ENCODE assay signal across 22 mouse cellular contexts in the genomic region with DNA sequence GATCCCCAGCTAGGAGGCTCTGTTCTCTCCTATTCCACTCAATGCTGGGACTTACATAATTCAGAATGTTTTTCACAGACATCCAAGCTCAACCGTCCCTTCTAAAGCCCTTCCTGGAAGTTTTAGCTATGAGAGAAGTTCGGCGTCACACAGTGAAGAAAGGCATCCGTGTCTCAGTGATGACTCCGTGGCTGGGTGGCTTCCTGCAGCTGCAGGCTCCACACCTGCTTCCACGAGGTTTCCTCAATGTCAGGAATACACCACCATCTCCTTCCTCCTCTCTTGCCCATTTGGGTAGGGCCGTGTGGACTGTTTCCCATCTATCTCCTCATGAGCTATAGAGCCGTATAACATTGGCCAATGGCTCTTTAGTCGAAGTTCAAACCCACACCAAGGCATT. TPM values are rescaled to one million over a fixed set of nuclear protein-coding genes. Genes with fewer than 3 reads are reported as not detected.
DNase-seq lines count a peak whose midpoint lies in the region; ATAC-seq lines count a peak whose summit lies in the region.
"Had no signal": no experiment of that assay in that cellular context is flagged by ENCODE, and none has a peak within 500 bp of the region (broad histone marks: within the 10 kb centered on the region; RNA-seq: fewer than 3 reads in every experiment).

No protein-coding gene starts in this region.

- no peak overlapping the region for H3K4me3 ChIP-seq in heart, embryonic 15.5 days
- H3K4me3 ChIP-seq in lung, embryonic 16.5 days (ENCODE audit: low read length) = no peak overlapping the region
- H3K4me3 ChIP-seq: embryonic facial prominence, embryonic 15.5 days; layer of hippocampus, adult 2 months; limb, embryonic 13.5 days; midbrain, embryonic 10.5 days had no signal

- no peak overlapping the region for H3K9ac ChIP-seq in heart, embryonic 15.5 days
- H3K9ac ChIP-seq in lung, embryonic 16.5 days (ENCODE audit: low read length) = no peak overlapping the region
- H3K9ac ChIP-seq: embryonic facial prominence, embryonic 15.5 days; limb, embryonic 13.5 days; liver, embryonic 14.5 days had no signal

- no peak for ATAC-seq in heart, embryonic 15.5 days (replicated peaks; ENCODE audit: insufficient number of reproducible peaks, insufficient read depth, low FRiP score, low read depth)
- no peak for ATAC-seq in lung, embryonic 16.5 days (ENCODE audit: low read depth)

- H3K4me1 ChIP-seq in heart, embryonic 15.5 days (replicated peaks) = peaks cover 14% of the 10 kb centered on the region
- H3K4me1 ChIP-seq in lung, embryonic 16.5 days (replicated peaks; ENCODE audit: control insufficient read depth, insufficient read depth, low read length) = peaks cover 20% of the 10 kb centered on the region

- DNase-seq in heart, postnatal 36 days = no peak
- DNase-seq in lung, adult 18-20 months = no peak
- peak; percentile 13 for DNase-seq in splenic B cell, adult 2 months (ENCODE audit: low read depth, low spot score)
- peak; percentile 51 for DNase-seq in thymus, postnatal 4 days
- DNase-seq in lung, postnatal 4 days = no peak
- no peak for DNase-seq in right cerebral cortex, postnatal 14 days
- DNase-seq: adrenal gland, postnatal 25 days; cerebellum, adult 18-20 months; cerebellum, postnatal 25 days; gastrocnemius, postnatal 25 days; kidney, adult 8-10 months; layer of hippocampus, postnatal 36 days; right cerebral cortex, adult 18-20 months had no signal

- no peaks in the 10 kb centered on the region for H3K9me3 ChIP-seq in heart, embryonic 15.5 days (replicated peaks)
- H3K9me3 ChIP-seq in lung, embryonic 16.5 days (ENCODE audit: control insufficient read depth, low read length) = no peaks in the 10 kb centered on the region
- H3K9me3 ChIP-seq: embryonic facial prominence, embryonic 15.5 days; limb, embryonic 13.5 days; midbrain, embryonic 10.5 days had no signal

- no peaks in the 10 kb centered on the region for H3K27me3 ChIP-seq in heart, embryonic 15.5 days
- no peaks in the 10 kb centered on the region for H3K27me3 ChIP-seq in lung, embryonic 16.5 days (ENCODE audit: control insufficient read depth, insufficient read depth, low read depth, low read length)
- H3K27me3 ChIP-seq in splenic B cell, adult 2 months (ENCODE audit: control insufficient read depth, insufficient read depth, low read length, poor library complexity, severe bottlenecking) = no peaks in the 10 kb centered on the region
- H3K27me3 ChIP-seq: embryonic facial prominence, embryonic 15.5 days had no signal

- no peak overlapping the region for H3K4me2 ChIP-seq in heart, embryonic 15.5 days
- no peak overlapping the region for H3K4me2 ChIP-seq in lung, embryonic 16.5 days (ENCODE audit: low read depth, low read length)
- H3K4me2 ChIP-seq: limb, embryonic 13.5 days had no signal

- no peaks in the 10 kb centered on the region for H3K36me3 ChIP-seq in heart, embryonic 15.5 days
- no peaks in the 10 kb centered on the region for H3K36me3 ChIP-seq in lung, embryonic 16.5 days (ENCODE audit: control insufficient read depth, insufficient read depth, low read length)
- no peaks in the 10 kb centered on the region; the same call in 1 of the 2 replicates for H3K36me3 ChIP-seq in splenic B cell, adult 2 months (ENCODE audit: control insufficient read depth, insufficient read depth, low read length, poor library complexity, severe bottlenecking)
- H3K36me3 ChIP-seq: embryonic facial prominence, embryonic 15.5 days; limb, embryonic 13.5 days; midbrain, embryonic 10.5 days had no signal

- WGBS in heart, embryonic 15.5 days = 69% methylated on average over 9 of the region's 9 CpGs
- WGBS in lung, embryonic 16.5 days = 60% methylated on average over 9 of the region's 9 CpGs

- intact Hi-C loops in heart, postnatal 36 days (cut with DNase I) = loop anchor here (10.0 kb wide), 1 partner anchor 134 kb away; no protein-coding TSS in a partner anchor

- H3K27ac ChIP-seq in heart, embryonic 15.5 days = peak overlapping the region; percentile 61; the same call in 1 of the 2 replicates
- peak overlapping the region; percentile 49 for H3K27ac ChIP-seq in lung, embryonic 16.5 days (ENCODE audit: low read length)
- H3K27ac ChIP-seq: embryonic facial prominence, embryonic 15.5 days; layer of hippocampus, adult 2 months; limb, embryonic 13.5 days; liver, embryonic 14.5 days; macrophage had no signal

RNA-seq across cellular contexts. Expression of a gene that starts 56.1 kb away (rescaled TPM):
- 19.7 and 31.6 TPM in 2 replicates for polyA plus RNA-seq in heart, embryonic 15.5 days (2015; fragmentation: Nextera tagmentation; extraction: Ambion mirVana)
- total RNA-seq in heart, postnatal 36 days (2021) = 10 to 100 TPM; 32.8 to 43.4 TPM
- 44.7 and 48.9 TPM in 2 replicates for polyA plus RNA-seq in lung, embryonic 16.5 days (2015; fragmentation: Nextera tagmentation; extraction: Ambion mirVana)
- total RNA-seq: MEL had no signal

Comparison
In these comparisons a context has a peak if more than half of its experiments do, and no peak if none do; other contexts are left out.
1. DNase-seq: peak in splenic B cell, adult 2 months (single experiment) and thymus, postnatal 4 days (single experiment); none in heart, postnatal 36 days (0 of 2), lung, adult 18-20 months (0 of 2), lung, postnatal 4 days (0 of 2) and right cerebral cortex, postnatal 14 days (single experiment).